ENCODE assay signal across 14 mouse cellular contexts in genomic region chr11:64438909-64439308, GRCm38 (mm10). TPM values are rescaled to one million over a fixed set of nuclear protein-coding genes. Genes with fewer than 3 reads are reported as not detected.
DNase-seq lines count a peak whose midpoint lies in the region; ATAC-seq and TF ChIP-seq lines count a peak whose summit lies in the region.
"Had no signal": no experiment of that assay in that cellular context is flagged by ENCODE, and none has a peak within 500 bp of the region (broad histone marks: within the 10 kb centered on the region; RNA-seq: fewer than 3 reads in every experiment).

No protein-coding gene starts in this region.

- H3K9me3 ChIP-seq in kidney, postnatal 0 days (replicated peaks; ENCODE audit: low read length): no peaks in the 10 kb centered on the region
- H3K9me3 ChIP-seq in kidney, embryonic 16.5 days (ENCODE audit: low read length): no peaks in the 10 kb centered on the region
- no peaks in the 10 kb centered on the region for H3K9me3 ChIP-seq in midbrain, embryonic 14.5 days (ENCODE audit: control insufficient read depth, low read length)
- no peaks in the 10 kb centered on the region for H3K9me3 ChIP-seq in midbrain, embryonic 16.5 days (replicated peaks; ENCODE audit: control insufficient read depth, low read length, poor library complexity, severe bottlenecking)
- H3K9me3 ChIP-seq in embryonic facial prominence, embryonic 14.5 days (ENCODE audit: control insufficient read depth, low read length): no peaks in the 10 kb centered on the region
- H3K9me3 ChIP-seq: neural tube, embryonic 15.5 days had no signal

- no peak overlapping the region for H3K4me3 ChIP-seq in kidney, postnatal 0 days (replicated peaks; ENCODE audit: low read depth, low read length)
- no peak overlapping the region for H3K4me3 ChIP-seq in kidney, embryonic 16.5 days (ENCODE audit: low read length)
- H3K4me3 ChIP-seq in midbrain, embryonic 14.5 days (replicated peaks; ENCODE audit: low read depth, low read length): no peak overlapping the region
- no peak overlapping the region for H3K4me3 ChIP-seq in midbrain, embryonic 16.5 days (ENCODE audit: low read depth, low read length)
- no peak overlapping the region; the same call in 1 of the 2 replicates for H3K4me3 ChIP-seq in embryonic facial prominence, embryonic 14.5 days (ENCODE audit: low read depth, low read length)
- H3K4me3 ChIP-seq: neural tube, embryonic 15.5 days had no signal

- no peaks in the 10 kb centered on the region; the same call in 1 of the 2 replicates for H3K27me3 ChIP-seq in kidney, postnatal 0 days (ENCODE audit: insufficient read depth, low read length)
- peaks cover 22% of the 10 kb centered on the region for H3K27me3 ChIP-seq in kidney, embryonic 16.5 days (ENCODE audit: insufficient read depth, low read length)
- H3K27me3 ChIP-seq in midbrain, embryonic 14.5 days (ENCODE audit: control insufficient read depth, insufficient read depth, low read length): no peaks in the 10 kb centered on the region
- H3K27me3 ChIP-seq in midbrain, embryonic 16.5 days (ENCODE audit: control insufficient read depth, insufficient read depth, low read depth, low read length): peaks cover 5% of the 10 kb centered on the region; the same call in 1 of the 2 replicates
- H3K27me3 ChIP-seq in embryonic facial prominence, embryonic 14.5 days (replicated peaks; ENCODE audit: control insufficient read depth, insufficient read depth, low read length): peaks cover 12% of the 10 kb centered on the region; the same call in 1 of the 2 replicates

- TF ChIP-seq CTCF in kidney, postnatal 0 days (IDR thresholded peaks at IDR 0.05; ENCODE audit: low read depth): peak; percentile 52; the same call in 1 of the 2 replicates

- no peak overlapping the region for H3K4me2 ChIP-seq in kidney, postnatal 0 days (ENCODE audit: low read length)
- no peak overlapping the region for H3K4me2 ChIP-seq in kidney, embryonic 16.5 days (replicated peaks; ENCODE audit: low read depth, low read length)
- H3K4me2 ChIP-seq in midbrain, embryonic 14.5 days (ENCODE audit: low read length): peak overlapping the region; percentile 22; the same call in 1 of the 2 replicates
- no peak overlapping the region for H3K4me2 ChIP-seq in midbrain, embryonic 16.5 days (ENCODE audit: low read length)
- H3K4me2 ChIP-seq in embryonic facial prominence, embryonic 14.5 days (ENCODE audit: low read depth, low read length): peak overlapping the region; percentile 98
- H3K4me2 ChIP-seq: heart, embryonic 11.5 days; neural tube, embryonic 15.5 days had no signal

- H3K9ac ChIP-seq in kidney, postnatal 0 days (ENCODE audit: low read depth, low read length): no peak overlapping the region
- no peak overlapping the region for H3K9ac ChIP-seq in kidney, embryonic 16.5 days (replicated peaks; ENCODE audit: low read length)
- H3K9ac ChIP-seq in midbrain, embryonic 14.5 days (replicated peaks; ENCODE audit: low read length): no peak overlapping the region
- no peak overlapping the region for H3K9ac ChIP-seq in midbrain, embryonic 16.5 days (ENCODE audit: low read depth, low read length)
- no peak overlapping the region for H3K9ac ChIP-seq in embryonic facial prominence, embryonic 14.5 days (ENCODE audit: low read depth, low read length)
- H3K9ac ChIP-seq: neural tube, embryonic 15.5 days had no signal

- intact Hi-C loops in heart, postnatal 10 days (cut with DNase I): loop anchor here (10.0 kb wide), 1 partner anchor 526 kb away; no protein-coding TSS in a partner anchor

- H3K4me1 ChIP-seq in kidney, postnatal 0 days (replicated peaks; ENCODE audit: insufficient read depth, low read length): peaks cover 12% of the 10 kb centered on the region; the same call in 1 of the 2 replicates
- peaks cover 11% of the 10 kb centered on the region for H3K4me1 ChIP-seq in kidney, embryonic 16.5 days (ENCODE audit: insufficient read depth, low read length)
- H3K4me1 ChIP-seq in midbrain, embryonic 14.5 days (ENCODE audit: control insufficient read depth, insufficient read depth, low read length): peaks cover 11% of the 10 kb centered on the region; the same call in 1 of the 2 replicates
- H3K4me1 ChIP-seq in midbrain, embryonic 16.5 days (ENCODE audit: control insufficient read depth, insufficient read depth, low read length): peaks cover 15% of the 10 kb centered on the region
- peaks cover 3% of the 10 kb centered on the region; the same call in 1 of the 2 replicates for H3K4me1 ChIP-seq in embryonic facial prominence, embryonic 14.5 days (ENCODE audit: control insufficient read depth, insufficient read depth, low read length)

- no peak for DNase-seq in kidney, postnatal 0 days (ENCODE audit: low spot score)
- peak; percentile 45 for DNase-seq in midbrain, embryonic 14.5 days
- peak; percentile 3 for DNase-seq in adipocyte (ENCODE audit: low spot score)
- DNase-seq in embryonic facial prominence, embryonic 14.5 days (ENCODE audit: low spot score): peak; percentile 39
- DNase-seq in heart, postnatal 10 days: no peak
- DNase-seq: adrenal gland, adult 8-10 months had no signal

- no peak overlapping the region for H3K27ac ChIP-seq in kidney, postnatal 0 days
- H3K27ac ChIP-seq in kidney, embryonic 16.5 days (ENCODE audit: low read length): no peak overlapping the region
- H3K27ac ChIP-seq in midbrain, embryonic 14.5 days (replicated peaks; ENCODE audit: low read depth, low read length): no peak overlapping the region
- no peak overlapping the region for H3K27ac ChIP-seq in midbrain, embryonic 16.5 days (ENCODE audit: low read length)
- no peak overlapping the region for H3K27ac ChIP-seq in embryonic facial prominence, embryonic 14.5 days (replicated peaks; ENCODE audit: low read depth, low read length)
- H3K27ac ChIP-seq: macrophage; neural tube, embryonic 15.5 days had no signal

- ATAC-seq in kidney, postnatal 0 days (replicated peaks; ENCODE audit: low FRiP score, low read depth): no peak
- no peak for ATAC-seq in kidney, embryonic 16.5 days (ENCODE audit: low FRiP score, low TSS enrichment)
- no peak for ATAC-seq in midbrain, embryonic 14.5 days (ENCODE audit: low FRiP score, low TSS enrichment)
- ATAC-seq in midbrain, embryonic 16.5 days: no peak
- ATAC-seq in embryonic facial prominence, embryonic 14.5 days (ENCODE audit: low read depth): no peak
- ATAC-seq in megakaryocyte, adult 5-6 weeks (ENCODE audit: poor library complexity, severe bottlenecking): no peak
- ATAC-seq: intestine, embryonic 16.5 days had no signal

- no peaks in the 10 kb centered on the region for H3K36me3 ChIP-seq in kidney, postnatal 0 days (ENCODE audit: insufficient read depth, low read length)
- no peaks in the 10 kb centered on the region for H3K36me3 ChIP-seq in kidney, embryonic 16.5 days (ENCODE audit: insufficient read depth, low read length)
- no peaks in the 10 kb centered on the region for H3K36me3 ChIP-seq in midbrain, embryonic 14.5 days (ENCODE audit: control insufficient read depth, insufficient read depth, low read length)
- H3K36me3 ChIP-seq in midbrain, embryonic 16.5 days (ENCODE audit: control insufficient read depth, insufficient read depth, low read length): no peaks in the 10 kb centered on the region
- H3K36me3 ChIP-seq in embryonic facial prominence, embryonic 14.5 days (ENCODE audit: control insufficient read depth, insufficient read depth, low read length): no peaks in the 10 kb centered on the region
- H3K36me3 ChIP-seq: neural tube, embryonic 15.5 days had no signal

- WGBS in kidney, postnatal 0 days: 42% methylated on average over 3 of the region's 3 CpGs
- 28% methylated on average over 3 of the region's 3 CpGs for WGBS in kidney, embryonic 16.5 days
- 19% methylated on average over 3 of the region's 3 CpGs for WGBS in midbrain, embryonic 14.5 days
- WGBS in midbrain, embryonic 16.5 days: 23% methylated on average over 3 of the region's 3 CpGs
- 28% methylated on average over 3 of the region's 3 CpGs for WGBS in embryonic facial prominence, embryonic 14.5 days

RNA-seq across cellular contexts. Expression of gene F930015N05Rik, which starts 2.5 kb away (rescaled TPM):
- polyA plus RNA-seq in kidney, postnatal 0 days (2015; fragmentation: Nextera tagmentation; extraction: Ambion mirVana): 0.26 and 0.50 TPM in 2 replicates
- polyA plus RNA-seq in kidney, embryonic 16.5 days (2015; fragmentation: Nextera tagmentation; extraction: Ambion mirVana): 0.22 and 0.25 TPM in 2 replicates
- 1.8 and 2.3 TPM in 2 replicates for polyA plus RNA-seq in midbrain, embryonic 14.5 days (2014; fragmentation: Nextera tagmentation; extraction: Ambion mirVana)
- 0.85 and 1.2 TPM in 2 replicates for polyA plus RNA-seq in midbrain, embryonic 16.5 days (2015; fragmentation: Nextera tagmentation; extraction: Ambion mirVana)
- 0.95 and 1.8 TPM in 2 replicates for polyA plus RNA-seq in embryonic facial prominence, embryonic 14.5 days (2014; fragmentation: Nextera tagmentation; extraction: Ambion mirVana)
- not detected in 2 replicates for total RNA-seq in megakaryocyte, adult 5-6 weeks (2015)
- not detected in 2 replicates for total RNA-seq in megakaryocyte, adult 5-6 weeks (2017)
- under 1 TPM in 1 of 2 experiments, not detected in 1; 0.22 TPM for total RNA-seq in heart, postnatal 10 days (2021)
- total RNA-seq: adrenal gland, adult 8-10 months had no signal
- polyA plus RNA-seq: macrophage; testis, adult 2 months had no signal

RNA-seq across cellular contexts. Expression of gene Hs3st3a1, which starts 3.8 kb away (rescaled TPM):
- 1.5 and 2.2 TPM in 2 replicates for polyA plus RNA-seq in kidney, postnatal 0 days (2015; fragmentation: Nextera tagmentation; extraction: Ambion mirVana)
- polyA plus RNA-seq in kidney, embryonic 16.5 days (2015; fragmentation: Nextera tagmentation; extraction: Ambion mirVana): 1.6 and 1.9 TPM in 2 replicates
- 2.6 and 2.7 TPM in 2 replicates for polyA plus RNA-seq in midbrain, embryonic 14.5 days (2014; fragmentation: Nextera tagmentation; extraction: Ambion mirVana)
- 0.67 and 1.6 TPM in 2 replicates for polyA plus RNA-seq in midbrain, embryonic 16.5 days (2015; fragmentation: Nextera tagmentation; extraction: Ambion mirVana)
- polyA plus RNA-seq in embryonic facial prominence, embryonic 14.5 days (2014; fragmentation: Nextera tagmentation; extraction: Ambion mirVana): 2.1 and 2.5 TPM in 2 replicates
- total RNA-seq in megakaryocyte, adult 5-6 weeks (2015): not detected in 2 replicates
- total RNA-seq in megakaryocyte, adult 5-6 weeks (2017): not detected in 2 replicates
- under 1 TPM; 0.25 to 0.60 TPM for total RNA-seq in heart, postnatal 10 days (2021)
- polyA plus RNA-seq: macrophage had no signal

Comparison
In these comparisons a context has a peak if more than half of its experiments do, and no peak if none do; other contexts are left out.
1. H3K4me2 ChIP-seq: peak in midbrain, embryonic 14.5 days (single experiment) and embryonic facial prominence, embryonic 14.5 days (single experiment); none in kidney, postnatal 0 days (single experiment), kidney, embryonic 16.5 days (single experiment) and midbrain, embryonic 16.5 days (single experiment).
2. DNase-seq: peak in midbrain, embryonic 14.5 days (single experiment), adipocyte (single experiment) and embryonic facial prominence, embryonic 14.5 days (single experiment); none in kidney, postnatal 0 days (single experiment) and heart, postnatal 10 days (0 of 2).